Mouse (Mus musculus): ENCODE results near the gene Zswim8. TPM values are rescaled to one million over a fixed set of nuclear protein-coding genes. Genes with fewer than 3 reads are reported as not detected.
A peak's percentile ranks its signal among the peaks of the same experiment; 100 is the strongest.

Gene Zswim8
- polyA plus RNA-seq, 1 experiment from 2014 or later = 40.1 TPM

- H3K27me3 ChIP-seq = no peaks in the 10 kb centered on the region
- peak overlapping the region; percentile 97 for H3K9ac ChIP-seq
- no peak for ATAC-seq (ENCODE audit: insufficient number of reproducible peaks, low FRiP score, low TSS enrichment, low read depth)
- WGBS = 4% methylated on average over 10 of the region's 10 CpGs
- H3K4me1 ChIP-seq = peaks cover 16% of the 10 kb centered on the region
- H3K4me2 ChIP-seq (replicated peaks) = peak overlapping the region; percentile 75
- no peaks in the 10 kb centered on the region for H3K9me3 ChIP-seq (replicated peaks)
- H3K27ac ChIP-seq (replicated peaks) = peak overlapping the region; percentile 94
- H3K36me3 ChIP-seq = peaks cover 32% of the 10 kb centered on the region
- peak overlapping the region; percentile 94 for H3K4me3 ChIP-seq (replicated peaks)
Measured at GRCm38 (mm10) chr14:20708239-20708638, 887 bp downstream of the Zswim8 start.

- no peaks in the 10 kb centered on the region for H3K9me3 ChIP-seq (replicated peaks)
- ATAC-seq (ENCODE audit: insufficient number of reproducible peaks, low FRiP score, low TSS enrichment, low read depth) = no peak
- H3K4me3 ChIP-seq (replicated peaks) = no peak overlapping the region
- H3K4me1 ChIP-seq = peaks cover 8% of the 10 kb centered on the region
- H3K27ac ChIP-seq (replicated peaks) = no peak overlapping the region
- H3K36me3 ChIP-seq = peaks cover 87% of the 10 kb centered on the region
- whole genome bisulfite sequencing = 81% methylated on average over 11 of the region's 11 CpGs
- H3K9ac ChIP-seq = no peak overlapping the region
- H3K27me3 ChIP-seq = no peaks in the 10 kb centered on the region
- H3K4me2 ChIP-seq (replicated peaks) = no peak overlapping the region
Measured at GRCm38 (mm10) chr14:20713832-20714231, 6.5 kb downstream of the Zswim8 start.

GRCm38 (mm10) chr14:20718443-20718842 is 11.1 kb downstream of the Zswim8 start:
- peaks cover 98% of the 10 kb centered on the region for H3K36me3 ChIP-seq
- H3K9ac ChIP-seq = no peak overlapping the region
- H3K4me2 ChIP-seq (replicated peaks) = no peak overlapping the region
- H3K9me3 ChIP-seq (replicated peaks) = no peaks in the 10 kb centered on the region
- no peak overlapping the region for H3K27ac ChIP-seq (replicated peaks)
- H3K4me3 ChIP-seq (replicated peaks) = no peak overlapping the region
- H3K27me3 ChIP-seq = no peaks in the 10 kb centered on the region
- no peaks in the 10 kb centered on the region for H3K4me1 ChIP-seq
- WGBS = 91% methylated on average over 10 of the region's 10 CpGs
- ATAC-seq (ENCODE audit: insufficient number of reproducible peaks, low FRiP score, low TSS enrichment, low read depth) = no peak

GRCm38 (mm10) chr14:20719767-20720166 is 12.4 kb downstream of the Zswim8 start:
- no peaks in the 10 kb centered on the region for H3K4me1 ChIP-seq
- 80% methylated on average over 12 of the region's 12 CpGs for WGBS
- H3K4me2 ChIP-seq (replicated peaks) = no peak overlapping the region
- H3K36me3 ChIP-seq = peaks cover 97% of the 10 kb centered on the region
- no peaks in the 10 kb centered on the region for H3K27me3 ChIP-seq
- H3K9me3 ChIP-seq (replicated peaks) = no peaks in the 10 kb centered on the region
- H3K27ac ChIP-seq (replicated peaks) = no peak overlapping the region
- H3K9ac ChIP-seq = no peak overlapping the region
- ATAC-seq (ENCODE audit: insufficient number of reproducible peaks, low FRiP score, low TSS enrichment, low read depth) = no peak
- no peak overlapping the region for H3K4me3 ChIP-seq (replicated peaks)

GRCm38 (mm10) chr14:20721371-20721770 is 14.0 kb downstream of the Zswim8 start:
- WGBS = 77% methylated on average over 4 of the region's 4 CpGs
- H3K4me3 ChIP-seq (replicated peaks) = no peak overlapping the region
- no peak overlapping the region for H3K27ac ChIP-seq (replicated peaks)
- peaks cover 96% of the 10 kb centered on the region for H3K36me3 ChIP-seq
- H3K4me1 ChIP-seq = no peaks in the 10 kb centered on the region
- no peaks in the 10 kb centered on the region for H3K27me3 ChIP-seq
- no peak for ATAC-seq (ENCODE audit: insufficient number of reproducible peaks, low FRiP score, low TSS enrichment, low read depth)
- no peak overlapping the region for H3K4me2 ChIP-seq (replicated peaks)
- no peak overlapping the region for H3K9ac ChIP-seq
- no peaks in the 10 kb centered on the region for H3K9me3 ChIP-seq (replicated peaks)

GRCm38 (mm10) chr14:20723006-20723405 is 15.7 kb downstream of the Zswim8 start:
- 91% methylated on average over 12 of the region's 12 CpGs for WGBS
- H3K36me3 ChIP-seq = peaks cover 93% of the 10 kb centered on the region
- H3K27ac ChIP-seq (replicated peaks) = no peak overlapping the region
- H3K4me3 ChIP-seq (replicated peaks) = no peak overlapping the region
- ATAC-seq (ENCODE audit: insufficient number of reproducible peaks, low FRiP score, low TSS enrichment, low read depth) = no peak
- H3K4me1 ChIP-seq = no peaks in the 10 kb centered on the region
- no peak overlapping the region for H3K9ac ChIP-seq
- no peaks in the 10 kb centered on the region for H3K27me3 ChIP-seq
- H3K4me2 ChIP-seq (replicated peaks) = no peak overlapping the region
- H3K9me3 ChIP-seq (replicated peaks) = no peaks in the 10 kb centered on the region

DNA sequence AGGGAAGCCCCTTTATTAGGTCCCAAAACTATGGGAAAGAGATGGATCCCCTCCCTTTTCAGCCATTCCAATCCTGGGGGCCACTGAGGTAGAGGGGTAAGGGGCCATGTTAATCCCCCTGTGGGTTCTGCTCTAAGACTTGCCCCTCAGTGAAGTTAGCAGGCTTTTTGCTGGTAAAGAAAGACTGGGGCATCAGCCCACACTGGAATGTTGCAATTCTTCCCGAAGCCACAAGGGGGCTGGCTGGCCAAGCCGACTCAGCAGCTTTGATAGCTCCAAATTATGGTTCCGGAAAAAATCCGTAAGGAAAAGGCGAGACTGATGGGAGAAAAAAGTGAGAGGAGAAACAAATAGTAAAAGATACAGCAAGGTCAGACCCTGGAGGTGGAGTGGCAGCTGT is 16.7 kb downstream of the Zswim8 start:
- Histone ChIP-seq H3K4me1 (no peaks in the 10 kb centered on the region), H3K27me3 (no peaks in the 10 kb centered on the region), H3K9ac (no peak overlapping the region), H3K27ac (replicated peaks) (no peak overlapping the region), H3K4me3 (replicated peaks) (no peak overlapping the region), H3K36me3 (peaks cover 93% of the 10 kb centered on the region), H3K9me3 (replicated peaks) (no peaks in the 10 kb centered on the region), H3K4me2 (replicated peaks) (no peak overlapping the region)
- ATAC-seq (ENCODE audit: insufficient number of reproducible peaks, low FRiP score, low TSS enrichment, low read depth) = no peak
- WGBS = 16% methylated on average over 5 of the region's 5 CpGs

GRCm38 (mm10) chr14:20725660-20726339 is 18.4 kb downstream of the Zswim8 start:
- H3K9me3 ChIP-seq (replicated peaks) = no peaks in the 10 kb centered on the region
- no peak overlapping the region for H3K4me3 ChIP-seq (replicated peaks)
- no peak overlapping the region for H3K27ac ChIP-seq (replicated peaks)
- ATAC-seq (ENCODE audit: insufficient number of reproducible peaks, low FRiP score, low TSS enrichment, low read depth) = no peak
- peaks cover 94% of the 10 kb centered on the region for H3K36me3 ChIP-seq
- no peak overlapping the region for H3K9ac ChIP-seq
- no peak overlapping the region for H3K4me2 ChIP-seq (replicated peaks)
- no peaks in the 10 kb centered on the region for H3K4me1 ChIP-seq
- no peaks in the 10 kb centered on the region for H3K27me3 ChIP-seq
- 78% methylated on average over 6 of the region's 6 CpGs for WGBS

- Histone ChIP-seq H3K36me3 (peaks cover 69% of the 10 kb centered on the region), H3K27ac (replicated peaks) (no peak overlapping the region), H3K4me1 (peaks cover 21% of the 10 kb centered on the region), H3K9me3 (replicated peaks) (no peaks in the 10 kb centered on the region), H3K27me3 (no peaks in the 10 kb centered on the region), H3K9ac (no peak overlapping the region), H3K4me3 (replicated peaks) (no peak overlapping the region), H3K4me2 (replicated peaks) (no peak overlapping the region)
- ATAC-seq (ENCODE audit: insufficient number of reproducible peaks, low FRiP score, low TSS enrichment, low read depth) = no peak
- 85% methylated on average over 9 of the region's 9 CpGs for WGBS
Measured at GRCm38 (mm10) chr14:20729871-20730270, 22.5 kb downstream of the Zswim8 start.

DNA sequence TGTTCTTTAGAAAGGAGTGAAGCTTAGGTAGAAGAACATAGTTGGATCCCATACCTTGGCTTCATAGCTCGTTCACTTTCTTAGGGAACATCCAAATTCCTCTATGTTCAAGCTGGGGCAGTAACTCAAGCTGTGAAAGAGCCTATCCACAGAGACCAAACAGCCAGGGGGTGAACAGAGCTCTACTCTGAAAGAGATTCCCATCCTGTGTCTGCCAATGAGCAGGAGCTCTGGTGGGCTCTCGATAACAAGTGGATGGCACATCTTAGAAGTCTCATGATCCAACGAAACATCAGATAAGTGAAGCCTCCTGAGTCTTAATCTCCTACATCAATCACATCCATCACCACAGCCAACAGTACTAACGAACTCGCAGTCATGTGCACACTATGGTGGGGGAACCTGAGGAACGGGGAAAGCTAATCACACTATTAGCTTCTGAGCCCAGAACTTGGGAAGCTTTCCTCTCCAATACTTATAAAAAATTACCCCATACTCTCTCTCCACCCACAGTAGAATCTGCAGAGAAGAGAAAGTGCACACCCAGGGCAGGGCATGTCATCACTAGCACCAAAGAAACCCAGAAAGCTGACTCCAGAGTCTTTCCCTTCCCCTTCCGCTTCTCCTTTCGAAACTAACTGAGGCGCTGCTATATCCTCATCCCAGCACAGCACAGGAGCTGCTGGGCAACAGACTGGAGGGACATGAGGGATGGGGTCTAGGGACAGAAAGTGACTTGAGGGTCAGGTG is 23.7 kb downstream of the Zswim8 start:
- peaks cover 28% of the 10 kb centered on the region for H3K4me1 ChIP-seq
- no peak overlapping the region for H3K4me2 ChIP-seq (replicated peaks)
- H3K4me3 ChIP-seq (replicated peaks) = no peak overlapping the region
- peaks cover 60% of the 10 kb centered on the region for H3K36me3 ChIP-seq
- no peaks in the 10 kb centered on the region for H3K9me3 ChIP-seq (replicated peaks)
- ATAC-seq (ENCODE audit: insufficient number of reproducible peaks, low FRiP score, low TSS enrichment, low read depth) = no peak
- no peaks in the 10 kb centered on the region for H3K27me3 ChIP-seq
- H3K9ac ChIP-seq = no peak overlapping the region
- WGBS = 77% methylated on average over 9 of the region's 9 CpGs
- H3K27ac ChIP-seq (replicated peaks) = no peak overlapping the region

DNA sequence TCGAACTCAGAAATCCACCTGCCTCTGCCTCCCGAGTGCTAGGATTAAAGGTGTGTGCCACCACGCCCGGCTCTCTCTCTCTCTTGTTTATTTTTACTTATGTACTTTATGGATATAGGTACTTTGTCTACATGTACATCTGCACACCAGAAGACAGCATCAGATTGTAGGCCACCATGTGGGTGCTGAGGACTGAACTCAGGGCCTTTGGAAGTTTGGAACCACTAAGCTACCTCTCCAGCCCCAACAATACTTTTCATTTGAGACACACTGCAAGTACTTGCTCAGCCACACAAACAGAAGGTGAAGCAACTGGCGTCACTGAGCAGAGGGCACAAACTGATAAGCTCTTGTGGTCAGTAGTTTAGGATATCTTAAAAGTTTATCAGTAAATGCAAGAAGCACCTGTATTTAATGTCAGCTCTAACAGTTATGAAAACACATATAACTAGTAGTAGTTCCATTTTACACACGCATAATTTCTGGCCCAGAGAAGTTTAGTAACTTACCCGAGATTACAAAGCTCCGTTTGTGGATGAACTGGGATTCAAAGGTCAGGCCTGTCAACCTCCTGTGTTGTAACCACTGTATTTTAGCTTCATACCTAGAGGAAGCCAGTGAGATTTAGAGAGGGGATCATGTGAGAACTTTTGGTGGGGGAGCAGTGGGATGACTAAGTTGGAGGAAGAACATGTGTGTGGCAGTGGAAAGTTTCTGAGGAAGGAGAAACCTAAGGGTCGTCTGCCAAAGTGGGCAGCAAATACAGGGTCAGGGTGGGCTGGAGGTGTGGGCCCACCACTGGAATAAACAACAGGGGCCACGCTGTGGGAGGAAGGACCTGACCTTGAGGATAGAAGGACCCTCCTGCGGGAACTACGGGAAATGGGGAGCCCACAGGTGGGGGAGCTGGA is 25.9 kb downstream of the Zswim8 start:
- Histone ChIP-seq H3K4me1 (peaks cover 35% of the 10 kb centered on the region), H3K4me2 (replicated peaks) (peak overlapping the region; percentile 81), H3K27me3 (no peaks in the 10 kb centered on the region), H3K27ac (replicated peaks) (peak overlapping the region; percentile 92), H3K36me3 (peaks cover 57% of the 10 kb centered on the region), H3K4me3 (replicated peaks) (peak overlapping the region; percentile 82), H3K9ac (peak overlapping the region; percentile 91), H3K9me3 (replicated peaks) (no peaks in the 10 kb centered on the region)
- no peak for ATAC-seq (ENCODE audit: insufficient number of reproducible peaks, low FRiP score, low TSS enrichment, low read depth)
- WGBS = 46% methylated on average over 12 of the region's 12 CpGs

Measured in embryonic facial prominence, embryonic 15.5 days (tissue).